Mouse (Mus musculus) spleen, embryonic (tissue): Measurements from ENCODE around the gene Pold1.

Source experiments
- CTCF ChIA-PET: fragments of 350-600 bp; sonication (Branson Sonifier 250); formaldehyde crosslinking; loops from one replicate; lab custom pipeline; 2022; lab: Charles Lee

Gene Pold1

GRCm38 (mm10) chr7:44492166-44492826 is 56.4 kb downstream of the Pold1 start:
- CTCF ChIA-PET = interaction anchor here (0.6 kb wide), 1 partner anchor 13 kb away, joined by 3 read pairs; no protein-coding TSS in a partner anchor

- CTCF ChIA-PET = no interaction called here
Observed at GRCm38 (mm10) chr7:44491391-44491790, 57.3 kb downstream of the Pold1 start.

GRCm38 (mm10) chr7:44490281-44490680 is 58.4 kb downstream of the Pold1 start:
- CTCF ChIA-PET = interaction anchor here (0.6 kb wide), 1 partner anchor 11 kb away, joined by 14 read pairs; no protein-coding TSS in a partner anchor

- CTCF ChIA-PET = no interaction called here
Observed at GRCm38 (mm10) chr7:44488545-44488944, 60.1 kb downstream of the Pold1 start.

GRCm38 (mm10) chr7:44487936-44488335 is 60.7 kb downstream of the Pold1 start:
- CTCF ChIA-PET = interaction anchor here (0.5 to 0.6 kb wide), 2 partner anchors 14 to 131 kb away, joined by 5 to 6 read pairs; no protein-coding TSS in a partner anchor

- CTCF ChIA-PET = no interaction called here
Observed at GRCm38 (mm10) chr7:44486927-44487575, 61.6 kb downstream of the Pold1 start.

- CTCF ChIA-PET = no interaction called here
Observed at GRCm38 (mm10) chr7:44485572-44486195, 63.0 kb downstream of the Pold1 start.

- CTCF ChIA-PET = interaction anchor here (0.6 to 0.7 kb wide), 3 partner anchors 89 to 226 kb away, joined by 3 to 6 read pairs (median 5); partner anchors contain the start of gene 1700008O03Rik
Observed at GRCm38 (mm10) chr7:44484841-44485571, 63.6 kb downstream of the Pold1 start.

- CTCF ChIA-PET = interaction anchor here (0.8 kb wide), 1 partner anchor 1457 kb away, joined by 15 read pairs; no protein-coding TSS in a partner anchor
Observed at GRCm38 (mm10) chr7:44484109-44484508, 64.5 kb downstream of the Pold1 start.

GRCm38 (mm10) chr7:44482836-44483435 is 65.7 kb downstream of the Pold1 start:
- CTCF ChIA-PET = no interaction called here
